Mouse (Mus musculus) forebrain, embryonic 12.5 days (tissue): ENCODE data around the gene 1700001O22Rik. TPM values are rescaled to one million over a fixed set of nuclear protein-coding genes. Genes with fewer than 3 reads are reported as not detected.
A peak's percentile ranks its signal among the peaks of the same experiment; 100 is the strongest.

ENCODE experiments used
- ATAC-seq: fragments of 200-750 bp; cut with Nextera tagmentation; 2 replicates; pipeline ENCODE4 v1.8.0; 2017; ENCODE audit warnings: moderate TSS enrichment; ENCODE audit not compliant: low FRiP score
- H3K27ac ChIP-seq: fragments of 300-500 bp; sonication (generic); 2 replicates; pipeline ENCODE4 v1.5.1; 2016; ENCODE audit warnings: mild to moderate bottlenecking
- H3K27me3 ChIP-seq: fragments of 300-500 bp; sonication (generic); 2 replicates; pipeline ENCODE4 v1.6.1; 2016; ENCODE audit warnings: mild to moderate bottlenecking
- H3K36me3 ChIP-seq: fragments of 300-500 bp; sonication (generic); replicated peaks from 2 replicates; pipeline ENCODE4 v1.6.1; 2016; ENCODE audit warnings: mild to moderate bottlenecking
- H3K4me1 ChIP-seq: fragments of 300-500 bp; sonication (generic); 2 replicates; pipeline ENCODE4 v1.6.1; 2016
- H3K4me2 ChIP-seq: fragments of 300-500 bp; sonication (generic); 2 replicates; pipeline ENCODE4 v1.6.1; 2016; ENCODE audit warnings: mild to moderate bottlenecking, moderate library complexity
- H3K4me3 ChIP-seq: fragments of 300-500 bp; sonication (generic); replicated peaks from 2 replicates; pipeline ENCODE4 v1.5.1; 2016; ENCODE audit warnings: mild to moderate bottlenecking
- H3K9ac ChIP-seq: fragments of 300-500 bp; sonication (generic); 2 replicates; pipeline ENCODE4 v1.6.1; 2016; ENCODE audit warnings: mild to moderate bottlenecking
- H3K9me3 ChIP-seq: fragments of 300-500 bp; sonication (generic); 2 replicates; pipeline ENCODE4 v1.6.1; 2016
- WGBS: fragments of 180-500 bp; shearing (Covaris S2); methylation state at CpG from one replicate; pipeline ENCODE4 v1.1.7; 2016; 5-methylcytosine and 5-hydroxymethylcytosine counted together
- polyA plus RNA-seq: library from polyadenylated mRNA; unstranded; fragments of >200 nt; fragmentation: Nextera tagmentation; extraction: Ambion mirVana; gene quantifications from 2 replicates; pipeline ENCODE4 v1.2.1, GENCODE M21; 2016

1700001O22Rik gene
- polyA plus RNA-seq, 1 experiment from 2014 or later = 4.2 TPM

DNA sequence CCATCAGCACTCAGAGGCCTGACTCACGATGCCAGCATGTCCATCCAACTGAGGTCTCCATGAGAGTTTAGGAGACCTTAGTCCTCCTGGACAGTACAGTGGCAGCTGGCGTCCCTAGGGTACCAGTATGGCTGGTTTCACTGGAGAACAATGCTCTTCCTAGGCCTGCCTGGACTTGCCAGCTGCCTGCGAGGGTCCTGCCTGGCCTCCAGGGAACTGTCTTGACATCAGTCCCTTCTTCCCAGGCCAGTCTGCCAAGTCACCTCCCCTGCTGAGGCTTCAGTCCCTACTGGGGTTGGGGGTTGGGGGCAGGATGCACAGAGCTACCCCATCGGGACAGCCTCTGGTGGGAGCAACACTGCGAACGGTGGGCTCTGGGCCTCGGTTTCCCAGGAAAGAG lies 11.4 kb downstream of the 1700001O22Rik start:
- Histone ChIP-seq H3K27me3 (no peaks in the 10 kb centered on the region), H3K4me3 (no peak overlapping the region), H3K4me1 (peaks cover 36% of the 10 kb centered on the region), H3K4me2 (no peak overlapping the region), H3K9ac (no peak overlapping the region), H3K9me3 (no peaks in the 10 kb centered on the region), H3K27ac (no peak overlapping the region; the same call in 1 of the 2 replicates), H3K36me3 (no peaks in the 10 kb centered on the region)
- no peak for ATAC-seq
- WGBS = 89% methylated on average over 7 of the region's 7 CpGs

DNA sequence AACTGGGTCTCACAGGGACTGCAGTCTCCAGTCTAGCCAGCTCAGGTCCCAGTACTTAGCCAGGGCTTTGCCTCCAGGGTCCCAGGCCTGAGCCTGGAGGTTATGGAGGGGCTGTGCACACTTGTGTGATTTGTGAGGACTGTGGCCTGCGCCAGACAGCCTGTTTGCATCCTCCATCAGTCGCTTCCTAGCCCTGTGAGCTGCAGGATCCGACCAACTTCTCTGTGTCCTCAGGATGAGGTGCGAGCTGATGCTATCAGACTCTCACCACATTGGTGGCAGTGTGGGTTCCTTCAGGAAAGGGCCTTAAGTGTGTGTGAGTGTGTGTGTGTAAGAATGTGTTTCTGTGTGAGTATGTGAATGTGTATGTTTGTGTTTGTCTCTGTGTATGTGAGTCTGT lies 16.0 kb downstream of the 1700001O22Rik start:
- ATAC-seq = no peak
- Histone ChIP-seq H3K4me2 (peak overlapping the region; percentile 13; the same call in 1 of the 2 replicates), H3K9ac (peak overlapping the region; percentile 33), H3K9me3 (no peaks in the 10 kb centered on the region), H3K4me1 (peaks cover 46% of the 10 kb centered on the region), H3K27ac (peak overlapping the region; percentile 81), H3K27me3 (no peaks in the 10 kb centered on the region), H3K4me3 (no peak overlapping the region), H3K36me3 (no peaks in the 10 kb centered on the region)
- 71% methylated on average over 4 of the region's 4 CpGs for WGBS

DNA sequence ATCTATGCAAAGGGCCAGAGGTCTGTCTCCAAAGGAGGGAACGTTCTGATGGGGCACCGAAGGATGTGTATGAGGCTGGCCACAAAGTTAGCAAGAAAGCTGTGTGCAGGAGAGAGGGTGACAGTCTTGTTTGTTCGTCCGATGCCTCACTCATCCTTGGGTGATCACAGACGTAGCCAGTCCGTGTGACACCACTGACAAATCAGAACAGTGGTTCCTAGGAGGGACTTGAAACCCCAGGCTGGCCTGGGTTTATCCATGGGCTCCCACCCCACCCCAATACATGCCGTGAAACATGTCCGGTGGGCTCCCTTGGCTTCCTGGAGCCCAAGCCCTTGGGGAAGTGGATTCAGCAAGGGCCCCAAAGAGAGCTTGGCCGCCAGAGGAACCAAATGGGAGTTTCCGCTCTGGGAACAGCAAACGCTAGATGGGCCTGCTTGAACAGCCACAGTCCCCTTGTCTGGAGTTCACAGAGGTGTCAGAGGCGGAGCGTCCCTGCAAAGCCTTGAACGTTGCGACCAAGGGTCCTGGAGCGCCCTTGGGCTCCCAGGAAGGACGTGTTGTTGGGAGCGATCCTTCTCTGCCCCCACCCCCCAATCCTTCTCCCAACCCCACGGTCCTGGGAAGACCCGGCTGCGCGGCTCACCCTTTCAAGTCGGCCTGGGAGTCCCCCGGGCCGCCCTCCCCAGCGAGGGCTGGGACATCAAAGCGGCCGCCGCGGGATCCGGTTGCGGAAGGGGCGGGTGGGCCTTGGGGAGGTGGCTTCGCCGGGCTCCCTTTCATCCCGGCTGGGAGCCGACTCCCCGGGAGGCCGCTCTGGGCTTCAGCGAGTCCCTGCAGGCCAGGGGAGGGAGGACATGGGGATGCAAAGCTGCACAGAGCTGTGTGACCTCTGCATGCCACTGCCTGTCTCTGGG lies 19.1 kb downstream of the 1700001O22Rik start:
- Histone ChIP-seq H3K9me3 (no peaks in the 10 kb centered on the region), H3K36me3 (no peaks in the 10 kb centered on the region), H3K27me3 (no peaks in the 10 kb centered on the region), H3K9ac (peak overlapping the region; percentile 30), H3K4me2 (peak overlapping the region; percentile 46), H3K4me1 (peaks cover 51% of the 10 kb centered on the region), H3K27ac (peak overlapping the region; percentile 78), H3K4me3 (peak overlapping the region; percentile 10; the same call in 1 of the 2 replicates)
- peak; percentile 52 for ATAC-seq
- WGBS = 18% methylated on average over 28 of the region's 40 CpGs

DNA sequence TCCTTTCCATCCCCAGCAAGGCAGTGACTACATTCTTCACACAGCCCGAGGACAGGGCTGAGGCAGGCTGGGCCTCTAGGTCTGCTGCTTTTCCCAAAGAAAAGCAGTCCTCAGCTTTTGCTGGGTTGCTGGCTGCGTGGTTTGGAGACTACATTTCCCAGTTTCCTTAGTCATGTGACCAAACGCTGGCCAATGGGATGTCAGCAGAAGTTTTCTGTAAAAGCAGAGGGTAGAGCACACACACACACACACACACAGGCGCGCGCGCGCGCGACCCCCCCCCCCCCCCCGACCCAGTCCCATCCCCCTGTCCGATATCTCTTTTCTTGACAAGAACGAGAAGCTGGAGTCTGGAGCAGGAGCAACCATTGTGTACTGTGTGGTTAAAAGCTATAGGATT lies 20.1 kb downstream of the 1700001O22Rik start:
- Histone ChIP-seq H3K4me3 (peak overlapping the region; percentile 19), H3K9me3 (no peaks in the 10 kb centered on the region), H3K27me3 (no peaks in the 10 kb centered on the region), H3K4me1 (peaks cover 55% of the 10 kb centered on the region), H3K27ac (peak overlapping the region; percentile 82), H3K36me3 (no peaks in the 10 kb centered on the region), H3K4me2 (peak overlapping the region; percentile 52), H3K9ac (peak overlapping the region; percentile 55; the same call in 1 of the 2 replicates)
- ATAC-seq = peak; percentile 72
- WGBS = under 1% methylated on average over 12 of the region's 13 CpGs

DNA sequence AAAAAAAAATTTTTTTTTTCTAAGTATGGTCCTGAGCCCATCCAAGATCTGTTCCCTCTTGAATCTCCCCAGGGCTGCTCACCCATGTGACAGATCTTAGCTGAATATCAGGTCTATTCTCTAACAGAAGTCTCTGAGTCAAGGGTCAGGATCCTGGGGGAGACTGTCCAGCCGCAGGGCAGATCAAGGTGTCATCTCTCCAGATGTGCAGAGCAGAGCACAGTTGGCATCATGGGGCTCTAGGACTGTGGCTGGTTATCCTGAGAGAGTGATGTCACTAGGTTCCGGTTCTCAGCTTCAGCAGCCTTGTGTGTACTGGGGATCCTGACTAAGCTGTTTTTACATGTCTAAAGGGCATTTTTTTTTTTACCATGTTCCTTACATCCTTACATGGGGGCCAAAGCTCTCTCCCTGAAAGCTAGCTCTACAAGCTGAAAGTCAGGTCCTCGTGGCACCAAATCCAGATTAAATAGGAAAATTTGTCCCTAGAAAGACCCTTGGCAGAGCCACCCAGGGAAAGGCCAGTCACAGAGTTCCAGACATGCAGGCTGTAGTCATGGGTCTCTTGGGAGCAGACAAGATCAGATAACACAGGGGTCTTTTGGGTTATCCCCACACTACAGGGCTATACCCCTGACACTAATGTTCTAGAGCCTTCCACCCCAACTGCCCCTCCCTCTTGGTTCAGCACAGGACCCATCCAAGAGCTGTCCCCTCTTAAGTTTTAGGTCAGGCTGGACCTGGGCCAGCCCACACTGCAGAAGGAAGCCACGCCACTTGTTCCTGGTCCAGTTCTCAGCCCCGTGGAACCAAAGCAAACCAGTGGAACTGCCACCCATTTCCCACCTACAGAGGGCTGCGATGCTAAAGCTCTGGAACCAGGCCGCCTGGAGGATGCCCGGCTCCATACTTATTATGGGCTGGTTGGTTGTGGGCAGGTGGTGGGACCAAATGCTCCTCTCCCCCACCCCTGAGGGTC lies 20.9 kb downstream of the 1700001O22Rik start:
- ATAC-seq = 0 out of 2 replicates have a peak, but pooled peaks have one; percentile 9
- H3K36me3 ChIP-seq = no peaks in the 10 kb centered on the region
- H3K27ac ChIP-seq = peak overlapping the region; percentile 82
- H3K27me3 ChIP-seq = no peaks in the 10 kb centered on the region
- H3K4me1 ChIP-seq = peaks cover 53% of the 10 kb centered on the region
- H3K9ac ChIP-seq = peak overlapping the region; percentile 55; the same call in 1 of the 2 replicates
- H3K4me2 ChIP-seq = peak overlapping the region; percentile 52
- H3K9me3 ChIP-seq = no peaks in the 10 kb centered on the region
- WGBS = 83% methylated on average over 8 of the region's 8 CpGs
- H3K4me3 ChIP-seq = no peak overlapping the region

DNA sequence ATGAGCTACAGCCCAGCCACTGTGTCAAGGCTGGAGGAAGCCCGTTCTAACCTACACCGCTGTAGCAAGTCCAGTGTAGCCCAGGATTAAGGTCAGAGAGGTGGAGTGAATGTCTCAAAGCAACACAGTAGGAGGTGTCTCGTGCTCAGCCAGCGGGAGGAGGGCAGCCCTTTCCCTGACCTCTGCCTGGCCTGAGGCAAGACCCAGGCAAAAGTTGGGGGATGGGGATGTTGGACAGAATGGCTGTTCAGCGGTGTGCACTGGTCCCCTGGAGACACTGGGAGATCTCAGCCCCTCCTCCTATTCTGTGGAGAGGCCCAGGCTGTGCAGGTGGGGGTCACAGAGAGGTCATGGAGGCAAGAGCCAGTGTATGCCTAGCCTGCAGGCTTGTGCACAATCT lies 24.2 kb downstream of the 1700001O22Rik start:
- no peak overlapping the region for H3K27ac ChIP-seq
- H3K27me3 ChIP-seq = no peaks in the 10 kb centered on the region
- no peaks in the 10 kb centered on the region for H3K9me3 ChIP-seq
- H3K4me2 ChIP-seq = no peak overlapping the region
- peaks cover 24% of the 10 kb centered on the region for H3K4me1 ChIP-seq
- H3K36me3 ChIP-seq = no peaks in the 10 kb centered on the region
- ATAC-seq = no peak
- no peak overlapping the region for H3K9ac ChIP-seq
- 5% methylated on average over 5 of the region's 5 CpGs for WGBS
- H3K4me3 ChIP-seq = no peak overlapping the region

DNA sequence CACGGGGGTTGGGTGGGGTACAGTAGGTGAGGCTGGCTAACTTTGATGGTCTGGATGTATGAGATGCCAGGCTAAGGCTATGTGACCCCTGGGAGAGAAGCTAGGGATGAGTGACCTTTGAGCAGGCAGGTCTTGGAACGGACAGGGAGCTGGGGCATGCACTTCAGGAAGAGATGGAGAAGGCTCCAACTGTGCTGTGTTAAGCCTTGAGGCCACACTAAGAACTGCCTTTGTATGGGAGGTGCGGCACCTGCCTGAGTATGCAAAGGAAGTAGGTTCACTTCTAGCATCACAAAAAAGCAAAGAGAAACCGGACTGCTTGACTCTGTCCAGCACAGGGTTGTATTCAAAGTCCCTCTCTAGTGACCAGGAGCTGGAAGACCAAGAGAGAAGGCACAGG lies 25.2 kb downstream of the 1700001O22Rik start:
- Histone ChIP-seq H3K9ac (no peak overlapping the region), H3K4me2 (no peak overlapping the region), H3K36me3 (no peaks in the 10 kb centered on the region), H3K27me3 (no peaks in the 10 kb centered on the region), H3K4me3 (no peak overlapping the region), H3K27ac (no peak overlapping the region), H3K4me1 (peaks cover 14% of the 10 kb centered on the region), H3K9me3 (no peaks in the 10 kb centered on the region)
- WGBS = 56% methylated on average over 4 of the region's 4 CpGs
- ATAC-seq = no peak

DNA sequence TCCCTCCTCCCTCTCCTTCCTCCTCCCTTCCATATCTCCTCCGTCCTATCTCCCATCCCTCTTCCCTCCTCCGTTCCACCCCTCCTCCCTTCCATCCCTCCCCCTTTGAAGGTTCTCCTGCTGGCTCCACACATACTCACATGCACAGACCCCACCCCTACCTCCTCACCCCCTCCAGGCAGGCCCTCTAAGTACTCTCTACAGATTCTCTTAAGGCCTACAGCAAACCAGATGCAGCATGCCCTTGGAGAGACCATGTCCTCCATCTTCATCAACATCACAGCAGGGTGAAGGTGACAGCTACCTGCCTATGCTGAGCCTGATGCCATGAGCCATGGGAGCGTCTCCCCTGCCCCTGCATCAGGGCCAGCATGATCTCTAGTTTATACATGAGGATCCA lies 26.2 kb downstream of the 1700001O22Rik start:
- Histone ChIP-seq H3K36me3 (no peaks in the 10 kb centered on the region), H3K9ac (no peak overlapping the region), H3K4me3 (no peak overlapping the region), H3K27ac (no peak overlapping the region), H3K4me2 (no peak overlapping the region), H3K9me3 (no peaks in the 10 kb centered on the region), H3K27me3 (no peaks in the 10 kb centered on the region), H3K4me1 (peaks cover 17% of the 10 kb centered on the region)
- 85% methylated on average over 3 of the region's 3 CpGs for whole genome bisulfite sequencing
- no peak for ATAC-seq

DNA sequence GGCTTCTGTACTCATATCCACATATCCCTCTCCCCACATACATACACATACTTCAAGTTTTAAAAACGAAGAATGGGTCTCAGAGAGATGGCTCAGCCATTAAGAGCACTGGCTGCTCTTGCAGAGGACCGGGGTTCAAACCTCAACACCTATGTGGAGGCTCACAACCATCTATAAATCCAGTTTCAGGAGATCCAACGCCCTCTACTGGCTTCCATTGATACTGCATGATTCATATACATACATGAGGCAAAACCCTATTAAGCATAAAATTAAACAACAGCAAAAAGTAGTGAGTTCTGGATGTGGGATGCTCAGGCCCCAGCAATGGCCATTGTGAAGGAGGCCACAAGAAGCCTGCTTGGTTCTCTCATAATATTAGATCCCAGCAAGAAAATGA lies 27.5 kb downstream of the 1700001O22Rik start:
- Histone ChIP-seq H3K9ac (no peak overlapping the region), H3K4me1 (peaks cover 31% of the 10 kb centered on the region), H3K27ac (no peak overlapping the region), H3K36me3 (no peaks in the 10 kb centered on the region), H3K27me3 (no peaks in the 10 kb centered on the region), H3K4me3 (no peak overlapping the region), H3K9me3 (no peaks in the 10 kb centered on the region), H3K4me2 (no peak overlapping the region)
- ATAC-seq = no peak
- WGBS = 57% methylated on average over 3 of the region's 3 CpGs

DNA sequence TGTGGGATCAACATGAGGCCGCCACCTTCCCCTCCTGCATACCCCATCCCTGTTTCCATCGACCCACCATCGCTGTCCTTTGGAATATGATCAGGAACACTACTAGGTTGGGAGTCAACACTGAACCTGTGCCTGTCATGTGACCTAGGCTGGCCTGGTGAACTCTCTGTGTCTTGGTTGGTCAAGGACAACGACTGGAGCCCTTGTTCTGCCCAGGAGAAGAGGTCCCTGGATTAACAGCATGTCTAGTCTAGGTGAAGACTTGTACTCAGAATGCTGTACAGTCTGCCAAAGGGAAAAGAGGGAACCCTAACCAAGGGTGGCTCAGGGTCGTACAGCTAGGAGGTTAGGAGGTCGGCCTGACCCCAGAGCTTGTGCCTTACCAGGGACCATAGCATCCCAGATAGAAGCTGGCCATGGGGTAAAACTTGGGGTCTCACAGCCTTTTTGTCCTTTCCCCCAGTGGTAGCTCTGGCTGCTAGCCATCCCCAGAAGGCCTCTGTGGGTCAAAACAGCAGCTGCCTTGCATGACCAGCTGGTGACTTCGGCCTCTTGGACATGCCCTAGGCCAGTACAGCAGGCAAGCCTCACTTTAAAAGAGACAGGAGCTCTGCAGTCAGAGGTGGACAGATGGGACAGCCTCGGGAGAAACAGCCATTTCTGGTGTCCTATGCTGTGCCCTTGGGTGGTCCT lies 30.0 kb downstream of the 1700001O22Rik start:
- H3K4me1 ChIP-seq = peaks cover 23% of the 10 kb centered on the region
- no peak overlapping the region for H3K9ac ChIP-seq
- peak overlapping the region; percentile 78 for H3K27ac ChIP-seq
- H3K9me3 ChIP-seq = no peaks in the 10 kb centered on the region
- H3K4me2 ChIP-seq = no peak overlapping the region
- H3K4me3 ChIP-seq = no peak overlapping the region
- no peaks in the 10 kb centered on the region for H3K27me3 ChIP-seq
- H3K36me3 ChIP-seq = no peaks in the 10 kb centered on the region
- no peak for ATAC-seq
- WGBS = 79% methylated on average over 8 of the region's 8 CpGs

DNA sequence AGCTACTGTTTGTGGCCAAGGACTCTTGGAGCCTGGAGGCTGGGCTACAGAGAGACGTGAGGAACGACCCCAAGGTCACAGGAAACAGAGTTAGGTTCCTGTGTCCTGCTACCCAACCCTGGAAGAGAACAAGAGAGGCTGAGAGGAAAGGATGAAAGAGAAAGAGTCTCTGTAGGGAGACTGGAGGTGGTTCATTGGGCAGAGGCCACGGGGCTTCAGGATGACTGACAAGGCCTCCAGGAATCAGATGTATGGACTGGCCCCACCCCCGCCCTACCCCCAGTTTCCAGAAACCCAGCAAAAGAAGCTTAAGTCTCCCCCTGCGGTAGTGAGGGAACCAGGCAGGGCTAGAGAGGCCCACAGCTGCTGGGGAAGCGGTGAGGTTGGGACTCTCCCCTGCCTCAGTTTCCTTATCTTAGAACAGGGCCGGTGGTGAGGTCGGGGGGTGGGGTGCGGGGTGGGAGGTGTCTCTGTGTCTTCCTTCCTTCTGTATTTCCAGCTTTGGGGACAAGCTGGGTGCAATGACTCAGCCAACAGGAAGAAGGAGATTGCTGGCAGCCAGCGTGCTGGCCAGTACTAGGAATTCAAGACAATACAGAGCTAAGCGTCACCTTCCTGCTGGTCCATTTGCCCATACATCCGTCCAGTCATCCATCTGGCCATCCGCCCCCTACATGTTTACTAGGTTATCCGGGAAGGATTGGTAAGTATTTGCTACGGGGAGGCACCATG lies 30.7 kb downstream of the 1700001O22Rik start:
- Histone ChIP-seq H3K9ac (0 out of 2 replicates have a peak overlapping the region, but pooled peaks have one; percentile 71), H3K4me1 (peaks cover 29% of the 10 kb centered on the region), H3K27ac (peak overlapping the region; percentile 78), H3K4me2 (peak overlapping the region; percentile 90; the same call in 1 of the 2 replicates), H3K4me3 (no peak overlapping the region), H3K27me3 (no peaks in the 10 kb centered on the region), H3K36me3 (no peaks in the 10 kb centered on the region), H3K9me3 (no peaks in the 10 kb centered on the region)
- 38% methylated on average over 15 of the region's 15 CpGs for WGBS
- ATAC-seq = no peak
